Mouse (Mus musculus): ENCODE data around the gene Gm49354.
"Not testable (repeated sequence)": the region's sequence is repeated elsewhere in the genome, so short reads cannot be mapped to it uniquely, and the experiment has no call there.

Gm49354 gene

DNA sequence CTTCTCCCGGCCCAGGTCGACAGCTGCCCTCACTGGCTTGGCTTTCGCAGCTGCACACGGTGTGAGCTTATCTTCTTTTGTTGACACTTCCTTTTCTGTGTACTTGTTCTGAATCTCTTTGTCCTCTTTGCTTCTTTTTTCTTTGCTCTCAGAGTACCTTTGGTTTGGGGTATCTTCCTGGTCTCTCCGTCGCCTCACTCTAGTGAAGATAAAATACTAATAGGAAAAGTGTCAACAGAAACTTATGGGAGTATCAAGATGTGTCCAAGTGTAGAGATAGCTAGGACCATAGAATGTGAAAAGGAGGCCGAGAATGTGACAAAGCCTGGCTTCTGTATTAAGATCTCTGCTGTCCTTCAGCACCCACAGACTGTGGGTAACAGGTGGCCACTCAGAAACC, at the start of gene Gm49354:
Gene Gm49354 (minus strand): TSS at position 101 of the 400 bp plus-strand sequence.
- in situ Hi-C loops (cut with MboI) = no loop called here

DNA sequence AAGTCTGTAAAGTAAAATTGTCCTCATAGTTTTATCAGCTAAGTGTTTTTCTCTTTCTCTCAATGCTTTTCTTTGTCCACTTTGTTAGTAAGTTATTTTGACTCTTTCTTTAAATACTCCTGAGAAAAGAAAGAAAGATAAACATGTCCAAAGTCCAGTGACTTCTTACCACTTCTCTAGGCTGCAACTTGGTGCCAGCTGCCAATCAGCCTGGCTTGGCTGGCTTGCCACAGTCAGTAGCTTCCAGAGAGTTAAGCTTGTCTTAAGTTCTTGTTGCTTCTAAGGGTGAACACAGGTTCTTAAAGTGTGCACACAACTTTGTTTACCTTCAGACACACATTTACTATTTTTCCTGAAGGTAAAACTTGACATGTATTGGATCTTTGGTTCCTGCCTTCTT, 43.9 kb upstream of the Gm49354 start:
- in situ Hi-C loops (cut with MboI) = loop anchor here (25.0 kb wide), 1 partner anchor 1189 kb away; no protein-coding TSS in a partner anchor

DNA sequence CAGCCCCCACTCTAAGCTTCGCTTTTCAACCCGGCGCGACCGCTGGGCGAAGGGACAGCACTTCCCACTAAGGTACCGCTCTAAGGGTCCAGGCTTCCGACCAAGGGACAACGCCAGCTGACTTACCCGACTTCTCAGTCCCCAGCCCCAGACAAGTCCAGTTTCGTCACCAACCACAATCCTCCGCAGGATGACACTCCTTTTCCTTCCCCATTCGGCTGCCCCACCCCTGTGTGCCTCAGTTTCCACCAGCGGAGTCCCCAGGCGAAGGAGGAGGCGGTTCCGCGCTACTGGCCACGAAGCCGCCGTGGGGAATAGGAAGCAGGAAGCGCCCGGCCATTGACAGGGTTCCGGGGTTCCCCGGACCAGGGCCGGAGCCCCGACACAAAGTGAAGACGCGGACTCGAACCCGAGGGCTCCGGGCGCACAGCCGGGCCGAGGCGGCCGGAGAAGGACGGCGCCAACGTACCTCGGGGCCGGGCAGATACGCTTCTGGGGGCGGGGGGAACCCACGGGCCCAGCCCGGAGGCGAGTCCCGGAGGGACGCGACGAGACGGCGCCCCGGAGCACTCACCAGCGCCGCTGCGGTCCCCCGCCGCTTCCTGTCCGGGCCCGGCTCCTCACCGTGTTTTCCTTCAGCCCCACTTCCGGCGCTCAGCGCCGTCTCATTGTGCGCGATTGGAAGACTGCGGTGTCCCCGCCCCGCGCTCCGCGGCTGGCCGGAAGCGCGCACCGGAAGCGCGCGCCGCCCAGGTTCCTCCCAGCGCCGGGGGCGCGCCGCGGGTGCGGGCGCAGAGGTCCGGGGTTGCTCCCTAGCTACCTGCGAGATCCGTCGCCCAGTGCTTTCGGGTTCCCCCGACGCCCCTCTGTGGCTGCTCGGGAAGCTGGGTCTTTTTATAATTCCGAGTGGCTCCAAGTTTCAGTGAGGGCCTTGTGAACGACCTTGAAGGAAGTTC, 40.7 kb upstream of the Gm49354 start, which contains the start of gene Tut7:
Gene Tut7 (minus strand): TSS at position 641 of the 956 bp plus-strand sequence.
- in situ Hi-C loops (cut with MboI) = no loop called here

DNA sequence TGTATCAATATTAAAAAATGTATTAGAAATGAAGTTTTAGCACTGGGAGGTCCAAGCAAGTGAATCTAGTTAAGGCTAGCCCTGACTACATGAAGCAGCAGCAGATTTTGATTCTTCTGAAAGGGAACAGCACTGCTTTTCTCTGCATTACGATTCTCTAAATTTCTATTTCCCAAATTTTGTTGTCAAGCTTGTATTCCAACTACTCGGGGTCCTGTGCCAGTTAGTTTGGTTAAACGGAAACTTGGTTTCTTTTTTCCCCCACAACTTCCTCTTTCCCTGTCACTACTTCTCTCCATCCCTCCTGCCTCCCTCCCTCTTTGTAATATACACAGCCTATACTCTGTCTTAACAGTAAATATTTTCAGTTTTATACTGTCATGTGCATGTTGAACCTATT, 38.8 kb upstream of the Gm49354 start:
- in situ Hi-C loops (cut with MboI) = no loop called here

DNA sequence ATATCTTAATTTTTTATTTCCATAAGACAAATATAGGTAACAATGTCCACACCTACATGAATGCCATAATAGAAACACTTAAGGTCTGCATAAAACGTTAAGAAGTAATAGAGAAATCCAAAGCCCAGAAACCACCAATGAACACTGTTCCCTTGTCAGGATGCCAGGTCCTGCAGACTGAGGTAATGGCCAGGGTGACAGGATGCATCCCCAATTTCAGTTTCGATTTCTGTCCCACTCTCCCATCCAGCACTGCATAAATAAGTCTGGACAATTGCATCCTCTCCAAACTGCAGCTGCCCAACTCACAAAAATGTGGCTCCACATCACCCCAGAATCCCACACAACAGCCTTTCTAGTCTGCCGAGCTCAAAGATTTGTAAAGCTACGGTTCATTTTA, 38.1 kb upstream of the Gm49354 start:
- in situ Hi-C loops (cut with MboI) = no loop called here

GRCm38 (mm10) chr13:59817352-59817751, 35.3 kb upstream of the Gm49354 start:
- in situ Hi-C loops (cut with MboI) = no loop called here

DNA sequence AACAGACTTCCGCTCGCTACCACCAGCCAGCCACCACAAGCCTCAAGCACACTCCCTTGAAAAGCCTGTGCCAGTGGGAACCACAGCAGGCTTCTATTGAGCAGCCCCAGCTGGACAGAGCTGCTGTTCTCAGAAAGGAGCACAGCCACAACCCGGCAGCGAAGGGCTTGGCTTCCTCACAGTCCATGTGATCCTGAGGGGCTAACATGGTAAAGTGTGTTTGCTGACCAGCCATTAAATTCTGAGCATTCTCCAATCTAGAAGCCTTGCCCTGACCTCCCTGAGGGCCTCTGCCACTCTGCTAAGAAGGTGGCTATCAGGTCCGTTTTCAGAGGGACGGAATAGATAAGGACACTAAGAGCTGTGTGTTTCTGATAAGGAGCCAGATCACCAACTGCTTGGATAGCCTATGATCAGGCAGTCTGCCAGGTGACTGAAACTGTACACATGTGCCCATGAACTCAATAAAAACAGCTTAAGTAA, 32.1 kb upstream of the Gm49354 start:
- in situ Hi-C loops (cut with MboI) = no loop called here

DNA sequence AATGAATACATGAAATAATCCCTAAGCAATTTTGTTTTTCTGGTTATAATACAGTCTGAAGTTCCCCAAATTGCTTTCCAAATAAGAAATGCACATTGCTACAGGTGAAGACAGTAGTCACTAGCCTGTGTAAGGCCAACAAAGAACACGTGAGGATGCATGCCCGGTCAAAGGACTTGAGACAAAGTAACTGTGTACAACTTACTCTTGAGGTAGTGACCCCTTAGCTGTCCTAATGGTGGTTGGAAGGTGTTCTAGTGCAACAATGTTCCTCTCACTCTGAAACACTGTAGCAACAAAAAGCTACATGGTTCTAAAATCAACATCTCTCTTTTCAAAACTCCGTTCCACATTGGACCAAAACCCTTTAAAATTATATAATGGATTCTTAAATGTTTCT, 29.5 kb upstream of the Gm49354 start:
- in situ Hi-C loops (cut with MboI) = no loop called here

DNA sequence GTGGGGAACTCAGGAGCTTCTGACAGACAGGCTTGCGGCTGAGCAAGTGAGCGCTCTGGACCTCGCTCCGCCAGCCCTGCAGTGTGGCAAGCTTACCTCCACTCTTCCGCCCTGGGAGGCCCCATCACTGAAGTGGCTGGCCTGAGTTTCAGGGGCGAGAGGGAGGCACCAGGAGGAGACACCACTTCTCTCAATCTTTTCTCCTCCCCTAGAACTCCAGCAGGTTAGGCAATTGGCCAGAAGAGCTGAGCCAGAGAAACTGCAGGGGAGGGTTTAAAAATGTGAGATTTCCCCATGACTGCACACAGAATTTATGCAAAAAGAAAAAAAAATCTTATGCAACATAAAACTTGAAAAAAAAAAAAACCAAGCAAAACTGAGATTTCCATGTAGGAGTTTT, 19.0 kb upstream of the Gm49354 start:
- in situ Hi-C loops (cut with MboI) = no loop called here

GRCm38 (mm10) chr13:59800077-59800476, 18.0 kb upstream of the Gm49354 start:
- in situ Hi-C loops (cut with MboI) = no loop called here

DNA sequence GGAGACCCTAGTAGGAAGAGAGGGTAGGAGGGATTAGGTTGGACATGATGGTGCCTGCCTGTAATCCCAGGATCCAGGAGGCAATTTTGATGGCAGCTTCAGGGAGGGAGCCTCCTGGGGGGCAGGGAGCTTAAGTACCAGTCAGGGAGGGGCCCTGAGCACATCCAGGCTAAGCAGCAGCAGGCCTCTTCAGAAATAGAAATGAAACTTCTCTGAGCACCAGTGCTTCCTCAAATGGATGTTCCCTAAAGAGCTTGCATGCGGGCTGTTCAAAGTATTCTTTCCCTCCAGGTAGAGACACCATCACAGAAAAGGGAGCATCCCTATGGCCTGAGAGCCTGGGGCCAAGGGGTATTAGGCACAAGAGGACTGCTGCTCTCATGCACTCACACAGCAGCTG, 16.3 kb upstream of the Gm49354 start:
- in situ Hi-C loops (cut with MboI) = no loop called here

GRCm38 (mm10) chr13:59796466-59796848, 14.4 kb upstream of the Gm49354 start:
- in situ Hi-C loops (cut with MboI) = no loop called here

- in situ Hi-C loops (cut with MboI) = no loop called here
These were observed 13.9 kb upstream of the Gm49354 start for GRCm38 (mm10) chr13:59795807-59796465.

- in situ Hi-C loops (cut with MboI) = no loop called here
These were observed 12.7 kb upstream of the Gm49354 start for GRCm38 (mm10) chr13:59794786-59795185.

GRCm38 (mm10) chr13:59779744-59780264, 2.2 kb downstream of the Gm49354 start:
- in situ Hi-C loops (cut with MboI) = not testable (repeated sequence)

- in situ Hi-C loops (cut with MboI) = no loop called here
These were observed 2.8 kb downstream of the Gm49354 start for GRCm38 (mm10) chr13:59779213-59779612.

GRCm38 (mm10) chr13:59775168-59775567, 6.9 kb downstream of the Gm49354 start:
- in situ Hi-C loops (cut with MboI) = no loop called here

DNA sequence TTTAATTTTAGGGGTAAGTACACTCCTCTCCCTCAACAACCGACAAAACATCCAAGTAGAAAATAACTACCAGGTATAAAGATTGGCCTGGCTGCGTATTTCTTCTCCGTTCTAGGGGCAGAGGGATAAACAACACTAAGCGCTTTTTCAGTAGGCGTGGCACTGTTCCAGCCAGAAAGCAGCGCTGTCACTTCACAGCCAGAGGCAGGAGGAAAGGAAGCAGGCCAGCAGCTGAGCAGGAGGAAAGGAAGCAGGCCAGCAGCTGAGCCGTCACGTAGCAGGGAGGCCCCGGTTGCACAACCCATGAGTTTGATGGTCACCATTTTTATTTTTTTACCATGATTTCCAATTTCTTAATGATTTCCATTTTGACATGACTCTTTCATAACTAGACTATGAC, 10.8 kb downstream of the Gm49354 start:
- in situ Hi-C loops (cut with MboI) = no loop called here

DNA sequence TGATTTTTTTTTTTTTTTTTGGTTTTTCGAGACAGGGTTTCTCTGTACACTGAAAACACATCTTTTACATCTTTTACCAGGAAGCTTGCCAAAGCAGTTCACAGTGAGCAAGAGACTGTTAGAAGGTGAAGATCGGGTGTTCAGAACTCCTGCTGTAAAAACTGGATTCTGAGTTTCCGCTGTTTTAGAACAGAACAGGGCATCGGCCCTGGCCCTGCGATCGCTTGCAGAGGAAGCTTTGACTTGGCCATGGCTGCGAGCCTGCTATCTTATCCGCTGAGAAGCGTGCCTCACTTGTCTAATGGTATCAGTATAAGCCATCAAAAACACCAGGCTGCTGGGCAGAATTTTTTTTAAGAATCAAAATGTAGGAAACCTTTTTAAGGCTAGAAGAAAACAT, 11.2 kb downstream of the Gm49354 start:
- in situ Hi-C loops (cut with MboI) = no loop called here

- in situ Hi-C loops (cut with MboI) = no loop called here
These were observed 11.9 kb downstream of the Gm49354 start for GRCm38 (mm10) chr13:59770164-59770562.

DNA sequence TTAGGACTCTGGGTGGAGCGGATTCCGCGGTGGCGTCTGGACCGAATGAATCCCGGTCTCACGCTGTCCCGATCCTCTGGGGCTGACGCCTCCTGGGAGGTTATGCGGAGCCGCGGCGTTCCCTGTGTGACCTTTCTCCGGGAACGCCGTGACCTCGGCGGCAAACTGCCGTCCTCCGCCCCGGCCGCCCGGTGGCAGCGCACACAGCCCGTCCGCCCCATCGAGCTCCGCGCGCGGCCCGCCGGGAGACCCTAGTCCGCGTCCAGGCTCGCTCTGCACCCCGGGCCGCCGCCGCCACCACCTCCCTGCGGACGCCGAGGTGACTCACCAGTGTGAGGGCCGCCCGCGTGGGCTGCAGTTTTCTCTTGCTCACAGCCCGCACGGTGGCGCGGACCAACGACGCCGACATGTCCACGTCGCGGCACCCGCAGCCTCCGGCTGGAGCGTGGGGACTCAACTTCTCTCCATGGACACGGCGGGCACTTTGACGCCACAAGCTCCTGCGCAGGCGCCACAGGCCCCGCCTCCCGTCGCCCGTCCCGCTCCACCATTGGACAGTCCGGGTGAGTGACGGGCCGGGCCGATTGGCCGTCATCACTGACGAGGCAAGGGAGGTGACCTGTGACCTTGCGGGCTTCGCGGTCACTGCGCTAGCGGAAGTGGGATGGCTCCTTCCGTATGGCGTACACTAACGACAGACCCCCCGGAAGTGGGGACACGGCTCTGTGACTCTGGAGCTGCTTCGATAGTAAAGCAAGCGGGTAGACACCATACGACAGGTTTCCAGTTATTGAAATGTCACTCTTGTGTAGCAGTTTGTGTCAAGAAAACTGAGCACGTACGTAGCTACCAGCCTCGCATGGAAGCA, 12.5 kb downstream of the Gm49354 start, which contains the start of gene Isca1:
Gene Isca1 (minus strand): TSS at position 515 of the 868 bp plus-strand sequence.
- in situ Hi-C loops (cut with MboI) = no loop called here

All from mature B cell (primary cell).